Mouse (Mus musculus) embryonic facial prominence, embryonic 13.5 days (tissue): ENCODE data around the gene Grm1. TPM values are rescaled to one million over a fixed set of nuclear protein-coding genes. Genes with fewer than 3 reads are reported as not detected.

ENCODE experiments used
- ATAC-seq: fragments of 200-750 bp; cut with Nextera tagmentation; 2 replicates; pipeline ENCODE4 v1.8.0; 2017; ENCODE audit warnings: low read depth; ENCODE audit not compliant: insufficient number of reproducible peaks, insufficient read depth, low FRiP score, low TSS enrichment
- H3K27ac ChIP-seq: fragments of 300-500 bp; sonication (generic); 2 replicates; pipeline ENCODE4 v1.5.1; 2015; ENCODE audit warnings: moderate library complexity, mild to moderate bottlenecking, inconsistent platforms
- H3K27me3 ChIP-seq: fragments of 300-500 bp; sonication (generic); 2 replicates; pipeline ENCODE4 v1.6.1; 2015; ENCODE audit warnings: mild to moderate bottlenecking, inconsistent platforms
- H3K36me3 ChIP-seq: fragments of 300-500 bp; sonication (generic); 2 replicates; pipeline ENCODE4 v1.6.1; 2015; ENCODE audit warnings: mild to moderate bottlenecking, inconsistent platforms
- H3K4me1 ChIP-seq: fragments of 300-500 bp; sonication (generic); 2 replicates; pipeline ENCODE4 v1.6.1; 2015; ENCODE audit warnings: inconsistent platforms
- H3K4me2 ChIP-seq: fragments of 300-500 bp; sonication (generic); 2 replicates; pipeline ENCODE4 v1.6.1; 2015; ENCODE audit warnings: moderate library complexity, mild to moderate bottlenecking, inconsistent platforms
- H3K4me3 ChIP-seq: fragments of 300-500 bp; sonication (generic); 2 replicates; pipeline ENCODE4 v1.5.1; 2015; ENCODE audit warnings: mild to moderate bottlenecking, inconsistent platforms
- H3K9ac ChIP-seq: fragments of 300-500 bp; sonication (generic); 2 replicates; pipeline ENCODE4 v1.6.1; 2015; ENCODE audit warnings: mild to moderate bottlenecking, inconsistent platforms
- H3K9me3 ChIP-seq: fragments of 300-500 bp; sonication (generic); 2 replicates; pipeline ENCODE4 v1.6.1; 2016; ENCODE audit warnings: inconsistent platforms
- whole genome bisulfite sequencing: fragments of 180-500 bp; shearing (Covaris S2); methylation state at CpG from one replicate; pipeline ENCODE4 v1.1.7; 2015; ENCODE audit warnings: mixed read lengths; 5-methylcytosine and 5-hydroxymethylcytosine counted together
- polyA plus RNA-seq: library from polyadenylated mRNA; unstranded; fragments of >200 nt; fragmentation: Nextera tagmentation; extraction: Ambion mirVana; gene quantifications from 2 replicates; pipeline ENCODE4 v1.2.1, GENCODE M21; 2015

Gene Grm1
- polyA plus RNA-seq, 1 experiment from 2014 or later, result 0.13 TPM

- no peak overlapping the region for H3K27ac ChIP-seq
- H3K36me3 ChIP-seq, result no peaks in the 10 kb centered on the region
- no peaks in the 10 kb centered on the region for H3K27me3 ChIP-seq
- ATAC-seq, result no peak
- H3K9me3 ChIP-seq, result no peaks in the 10 kb centered on the region
- H3K4me1 ChIP-seq, result peaks cover 4% of the 10 kb centered on the region; the same call in 1 of the 2 replicates
- WGBS, result 31% methylated on average over 1 of the region's 1 CpGs
- H3K9ac ChIP-seq, result no peak overlapping the region
- H3K4me3 ChIP-seq, result no peak overlapping the region
- H3K4me2 ChIP-seq, result no peak overlapping the region
Measured at GRCm38 (mm10) chr10:10700903-10701302, 381.3 kb downstream of the Grm1 start.

- H3K27ac ChIP-seq, result no peak overlapping the region
- ATAC-seq, result no peak
- H3K4me2 ChIP-seq, result no peak overlapping the region
- peaks cover 4% of the 10 kb centered on the region; the same call in 1 of the 2 replicates for H3K4me1 ChIP-seq
- H3K4me3 ChIP-seq, result no peak overlapping the region
- H3K27me3 ChIP-seq, result no peaks in the 10 kb centered on the region
- WGBS, result 70% methylated on average over 6 of the region's 6 CpGs
- no peaks in the 10 kb centered on the region for H3K9me3 ChIP-seq
- H3K9ac ChIP-seq, result no peak overlapping the region
- H3K36me3 ChIP-seq, result no peaks in the 10 kb centered on the region
Measured at GRCm38 (mm10) chr10:10697497-10697896, 384.7 kb downstream of the Grm1 start.

DNA sequence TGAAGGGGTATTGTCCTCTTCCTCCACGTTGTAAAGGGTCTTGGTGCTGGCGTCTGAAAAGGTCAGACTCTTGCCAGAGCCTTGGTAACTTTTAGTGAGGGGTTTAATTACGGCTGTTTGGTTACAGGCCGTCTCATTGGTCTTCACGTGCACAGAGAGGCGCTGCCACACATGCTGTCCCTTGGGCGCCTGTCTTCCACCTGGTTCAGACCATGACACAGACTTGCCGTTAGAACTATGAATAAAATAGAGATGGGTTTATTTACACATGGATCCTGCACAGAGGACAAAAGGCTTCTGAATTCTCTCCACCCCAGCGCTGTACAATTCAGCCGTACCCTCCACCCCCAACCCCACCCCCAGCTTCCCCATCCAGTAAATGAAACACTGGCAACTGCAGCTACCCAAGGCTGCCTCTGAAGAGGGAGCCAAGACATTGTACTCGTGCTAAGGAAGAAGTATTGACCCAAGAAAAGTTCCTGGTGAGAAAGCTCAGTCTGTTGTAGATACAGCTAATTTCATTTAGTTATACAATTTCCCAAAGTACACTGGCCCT lies 392.4 kb downstream of the Grm1 start:
- Histone ChIP-seq H3K4me3 (peak overlapping the region; percentile 47), H3K9ac (peak overlapping the region; percentile 66; the same call in 1 of the 2 replicates), H3K27me3 (peaks cover 26% of the 10 kb centered on the region), H3K4me2 (peak overlapping the region; percentile 94), H3K4me1 (peaks cover 11% of the 10 kb centered on the region), H3K27ac (no peak overlapping the region), H3K36me3 (no peaks in the 10 kb centered on the region), H3K9me3 (no peaks in the 10 kb centered on the region)
- no peak for ATAC-seq
- 16% methylated on average over 11 of the region's 11 CpGs for WGBS

DNA sequence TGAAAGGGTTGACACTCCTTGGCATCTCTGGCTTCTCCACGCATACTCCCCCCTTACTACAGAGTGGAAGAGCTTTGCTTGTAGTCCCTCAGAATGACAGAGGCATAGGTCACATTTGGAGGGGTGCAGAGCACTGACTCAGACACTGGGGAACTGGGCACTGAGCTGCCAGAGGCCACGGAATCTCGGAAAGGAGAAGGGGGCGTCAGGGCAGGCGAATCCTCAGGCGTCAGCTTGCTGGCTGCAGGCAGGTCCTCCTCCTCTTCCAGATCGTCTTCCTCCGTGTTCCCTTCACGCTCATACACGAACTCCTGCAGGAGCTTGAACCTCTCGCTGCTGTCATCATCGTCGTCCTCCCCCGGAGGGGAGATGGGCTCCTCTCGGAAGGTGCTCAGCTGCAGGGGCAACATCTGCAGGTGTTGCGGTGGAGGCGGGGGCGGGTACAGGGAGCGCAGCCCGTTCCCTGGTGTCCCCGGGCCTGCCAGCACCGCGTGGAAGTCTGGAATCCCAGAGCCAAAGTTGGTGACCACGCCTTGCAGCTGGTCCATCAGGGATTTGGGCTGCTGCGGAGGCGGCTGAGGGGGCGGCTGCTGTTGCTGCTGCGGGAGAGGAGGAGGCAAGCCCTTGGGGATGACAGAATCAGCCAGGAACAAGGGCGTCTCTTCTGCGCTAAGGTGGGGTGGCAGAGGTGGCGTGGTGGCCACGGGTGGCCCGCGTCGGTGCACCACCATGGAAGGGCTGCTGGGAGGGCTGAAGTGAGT lies 393.1 kb downstream of the Grm1 start:
- 2% methylated on average over 35 of the region's 35 CpGs for WGBS
- Histone ChIP-seq H3K36me3 (no peaks in the 10 kb centered on the region), H3K4me1 (peaks cover 11% of the 10 kb centered on the region), H3K4me2 (peak overlapping the region; percentile 94), H3K9me3 (no peaks in the 10 kb centered on the region), H3K9ac (peak overlapping the region; percentile 66), H3K27ac (no peak overlapping the region), H3K4me3 (peak overlapping the region; percentile 47), H3K27me3 (peaks cover 26% of the 10 kb centered on the region)
- no peak for ATAC-seq

DNA sequence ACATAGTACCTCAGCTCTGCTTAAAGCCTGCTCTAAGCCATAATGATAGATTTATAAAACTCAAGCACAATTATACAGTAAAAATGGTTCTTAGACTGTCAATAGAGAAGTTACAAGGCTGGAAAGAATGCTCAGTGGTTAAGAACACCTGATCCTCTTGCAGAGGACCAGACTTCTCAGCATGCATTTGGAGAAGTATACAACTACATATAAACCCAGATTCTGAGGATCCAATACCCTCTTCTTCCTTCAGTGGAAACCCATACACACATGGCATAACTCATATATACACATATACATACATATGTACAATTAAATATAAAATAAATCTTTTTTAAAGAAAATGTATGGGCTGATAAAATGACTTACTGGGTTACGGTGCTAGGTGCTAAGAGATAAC lies 401.1 kb downstream of the Grm1 start, which contains the start of gene Gm10944:
Gene Gm10944 (plus strand): TSS at position 301 of the 400 bp plus-strand sequence.
- no peaks in the 10 kb centered on the region for H3K4me1 ChIP-seq
- no peak within 1 kb of the TSS for H3K27ac ChIP-seq
- H3K9ac ChIP-seq, result no peak within 1 kb of the TSS
- H3K4me3 ChIP-seq, result no peak within 1 kb of the TSS
- 98% methylated on average over 1 of the region's 1 CpGs for WGBS
- no peaks in the 10 kb centered on the region for H3K36me3 ChIP-seq
- H3K4me2 ChIP-seq, result no peak within 1 kb of the TSS
- no peak for ATAC-seq
- H3K9me3 ChIP-seq, result no peaks in the 10 kb centered on the region
- no peaks in the 10 kb centered on the region for H3K27me3 ChIP-seq

- no peak overlapping the region for H3K4me3 ChIP-seq
- no peaks in the 10 kb centered on the region for H3K27me3 ChIP-seq
- H3K9ac ChIP-seq, result no peak overlapping the region
- no peaks in the 10 kb centered on the region for H3K9me3 ChIP-seq
- H3K36me3 ChIP-seq, result no peaks in the 10 kb centered on the region
- no peaks in the 10 kb centered on the region for H3K4me1 ChIP-seq
- ATAC-seq, result no peak
- H3K4me2 ChIP-seq, result no peak overlapping the region
- no peak overlapping the region for H3K27ac ChIP-seq
- 69% methylated on average over 3 of the region's 3 CpGs for WGBS
Measured at GRCm38 (mm10) chr10:10659976-10660375, 422.2 kb downstream of the Grm1 start.

GRCm38 (mm10) chr10:10659161-10659560 lies 423.0 kb downstream of the Grm1 start:
- 75% methylated on average over 3 of the region's 3 CpGs for WGBS
- Histone ChIP-seq H3K27me3 (no peaks in the 10 kb centered on the region), H3K4me1 (no peaks in the 10 kb centered on the region), H3K36me3 (no peaks in the 10 kb centered on the region), H3K27ac (no peak overlapping the region), H3K9me3 (no peaks in the 10 kb centered on the region), H3K4me3 (no peak overlapping the region), H3K4me2 (no peak overlapping the region), H3K9ac (no peak overlapping the region)
- no peak for ATAC-seq

- H3K4me2 ChIP-seq, result no peak overlapping the region
- H3K36me3 ChIP-seq, result no peaks in the 10 kb centered on the region
- no peaks in the 10 kb centered on the region for H3K9me3 ChIP-seq
- no peak overlapping the region for H3K4me3 ChIP-seq
- H3K27ac ChIP-seq, result no peak overlapping the region
- no peaks in the 10 kb centered on the region for H3K4me1 ChIP-seq
- no peak overlapping the region for H3K9ac ChIP-seq
- no peaks in the 10 kb centered on the region for H3K27me3 ChIP-seq
- 81% methylated on average over 4 of the region's 4 CpGs for WGBS
- ATAC-seq, result no peak
Measured at GRCm38 (mm10) chr10:10656621-10657020, 425.5 kb downstream of the Grm1 start.

GRCm38 (mm10) chr10:10655991-10656390 lies 426.2 kb downstream of the Grm1 start:
- H3K9me3 ChIP-seq, result no peaks in the 10 kb centered on the region
- no peaks in the 10 kb centered on the region for H3K4me1 ChIP-seq
- no peak overlapping the region for H3K4me2 ChIP-seq
- ATAC-seq, result no peak
- no peaks in the 10 kb centered on the region for H3K27me3 ChIP-seq
- H3K36me3 ChIP-seq, result no peaks in the 10 kb centered on the region
- H3K9ac ChIP-seq, result no peak overlapping the region
- H3K27ac ChIP-seq, result no peak overlapping the region
- no peak overlapping the region for H3K4me3 ChIP-seq

Other genes with a start within 250 kb of the Grm1 start
- 19.9 and 20.2 TPM in 2 replicates for gene Shprh, start 67.1 kb upstream of the Grm1 start, polyA plus RNA-seq
- gene Fbxo30, start 199.0 kb upstream of the Grm1 start, polyA plus RNA-seq, result 37.4 and 41.1 TPM in 2 replicates